In the genomic region with DNA sequence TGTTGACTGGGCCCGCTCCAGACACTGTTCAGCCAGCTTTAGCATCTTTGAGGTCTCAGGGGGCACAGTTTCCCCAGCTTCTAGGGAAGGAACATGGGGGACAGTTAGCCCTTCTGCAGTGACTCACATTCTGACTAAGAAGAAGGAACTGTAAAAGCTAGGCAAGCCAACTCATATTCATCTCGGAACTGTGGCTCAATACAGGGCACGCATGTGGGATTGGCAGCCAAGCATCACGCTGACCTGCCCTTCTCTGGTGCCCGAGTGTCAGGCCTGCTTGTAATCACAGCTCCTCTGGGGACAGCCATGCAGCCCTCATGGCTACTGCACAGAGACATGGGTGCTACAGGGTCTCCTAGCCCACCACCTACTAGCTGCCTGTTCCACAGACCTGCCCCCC, we compare ENCODE assay signal across 25 mouse cellular contexts. TPM values are rescaled to one million over a fixed set of nuclear protein-coding genes. Genes with fewer than 3 reads are reported as not detected.
"Had no signal": no experiment of that assay in that cellular context is flagged by ENCODE, and none has a peak within 500 bp of the region (broad histone marks: within the 10 kb centered on the region; RNA-seq: fewer than 3 reads in every experiment).

No protein-coding gene starts in this region.

- H3K27me3 ChIP-seq: heart, embryonic 12.5 days; hindbrain, embryonic 12.5 days; intestine, embryonic 15.5 days; kidney, embryonic 15.5 days; limb, embryonic 12.5 days; limb, embryonic 15.5 days; liver, embryonic 12.5 days had no signal

- H3K27ac ChIP-seq: heart, embryonic 10.5 days; hindbrain, embryonic 10.5 days; hindbrain, embryonic 12.5 days; hindbrain, embryonic 14.5 days; intestine, embryonic 15.5 days; kidney, embryonic 15.5 days; layer of hippocampus, adult 2 months; left cerebral cortex, adult 2 months; limb, embryonic 12.5 days; limb, embryonic 15.5 days; liver, embryonic 12.5 days had no signal

- DNase-seq: gastrocnemius, postnatal 14 days; gastrocnemius, postnatal 36 days; heart, adult 18-20 months; heart, postnatal 10 days; heart, postnatal 4 days; kidney, adult 18-20 months; kidney, adult 8-10 months; kidney, postnatal 10 days; kidney, postnatal 25 days; kidney, postnatal 4 days had no signal

- H3K4me2 ChIP-seq: heart, embryonic 12.5 days; hindbrain, embryonic 12.5 days; hindbrain, embryonic 14.5 days; intestine, embryonic 15.5 days; kidney, embryonic 15.5 days; limb, embryonic 12.5 days; limb, embryonic 15.5 days; liver, embryonic 12.5 days had no signal

- ATAC-seq: hindbrain, embryonic 16.5 days; inflammation-experienced regulatory T-cells, adult 6 months; intestine, embryonic 15.5 days; intestine, postnatal 0 days; liver, embryonic 12.5 days had no signal

- H3K4me3 ChIP-seq: heart, embryonic 10.5 days; heart, embryonic 12.5 days; hindbrain, embryonic 10.5 days; hindbrain, embryonic 12.5 days; intestine, embryonic 15.5 days; kidney, embryonic 15.5 days; layer of hippocampus, adult 2 months; left cerebral cortex, adult 2 months; limb, embryonic 12.5 days; limb, embryonic 15.5 days; liver, embryonic 12.5 days had no signal

- H3K9me3 ChIP-seq: heart, embryonic 10.5 days; heart, embryonic 12.5 days; hindbrain, embryonic 10.5 days; hindbrain, embryonic 12.5 days; intestine, embryonic 15.5 days; kidney, embryonic 15.5 days; limb, embryonic 12.5 days; limb, embryonic 15.5 days; liver, embryonic 12.5 days had no signal

- H3K9ac ChIP-seq: heart, embryonic 12.5 days; hindbrain, embryonic 12.5 days; hindbrain, embryonic 14.5 days; intestine, embryonic 15.5 days; kidney, embryonic 15.5 days; limb, embryonic 12.5 days; limb, embryonic 15.5 days; liver, embryonic 12.5 days had no signal

RNA-seq across cellular contexts. Expression of gene Spata33, which starts 38.3 kb away (rescaled TPM):
- polyA plus RNA-seq: inflammation-experienced regulatory T-cells, adult 6 months had no signal
